7 mouse cellular contexts compared by ENCODE assay signal in the genomic region with DNA sequence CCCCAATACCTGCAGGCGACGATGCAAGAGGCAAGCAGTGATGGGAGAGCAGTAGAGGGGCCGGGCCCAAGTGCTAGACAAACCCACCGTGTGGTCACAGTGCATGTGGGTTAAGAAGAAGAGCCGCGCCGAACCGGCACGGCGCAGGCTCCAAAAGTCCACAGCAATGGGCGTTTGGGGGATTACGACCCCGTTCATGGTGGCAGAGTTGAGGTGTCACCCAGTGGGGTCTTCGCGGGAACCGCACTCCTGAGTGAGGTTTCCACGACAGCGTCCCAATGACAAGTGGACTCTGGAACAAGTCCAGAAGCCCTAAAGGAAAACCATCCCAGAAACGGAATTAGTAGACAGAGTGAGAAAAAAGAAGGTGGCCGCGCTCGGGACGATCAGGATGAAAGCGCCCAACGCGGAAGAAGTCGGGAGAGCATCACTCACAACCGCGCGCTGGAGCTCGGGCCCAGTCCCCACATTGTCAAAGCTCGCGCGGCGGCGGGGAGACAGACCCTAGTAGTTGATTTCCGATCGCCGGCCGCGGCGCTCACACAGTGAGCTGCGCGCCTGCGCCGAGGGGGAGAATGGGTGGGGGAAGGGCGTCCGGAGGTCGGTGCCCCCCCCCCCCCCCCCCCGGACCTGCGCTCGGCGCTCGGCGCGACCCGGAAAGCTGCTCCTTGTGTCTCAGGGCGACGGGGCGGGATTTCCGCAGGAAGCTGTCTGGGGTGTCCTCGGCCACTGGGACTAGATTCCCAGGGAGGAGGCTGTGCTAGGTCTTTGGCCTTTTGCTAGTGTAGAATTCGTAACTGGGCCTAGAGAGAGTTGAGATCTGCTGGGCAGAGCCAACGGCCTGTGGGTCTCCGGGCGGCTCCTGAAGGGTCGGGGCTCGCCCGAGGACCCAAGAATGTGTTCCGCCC. TPM values are rescaled to one million over a fixed set of nuclear protein-coding genes. Genes with fewer than 3 reads are reported as not detected.
DNase-seq lines count a peak whose midpoint lies in the region; ATAC-seq and TF ChIP-seq lines count a peak whose summit lies in the region.

A gene (minus strand): TSS at position 554 of the 908 bp plus-strand sequence.
A gene (plus strand): TSS at position 630 of the 908 bp plus-strand sequence.
A gene (plus strand): TSS at position 683 of the 908 bp plus-strand sequence.

- no peaks in the 10 kb centered on the region for H3K9me3 ChIP-seq in intestine, postnatal 0 days (ENCODE audit: control insufficient read depth)
- no peaks in the 10 kb centered on the region for H3K9me3 ChIP-seq in midbrain, embryonic 12.5 days

- H3K4me1 ChIP-seq in intestine, postnatal 0 days (replicated peaks; ENCODE audit: control insufficient read depth, insufficient read depth, low read length): no peaks in the 10 kb centered on the region
- H3K4me1 ChIP-seq in midbrain, embryonic 12.5 days: peaks cover 20% of the 10 kb centered on the region
- no peaks in the 10 kb centered on the region; the same call in 1 of the 2 replicates for H3K4me1 ChIP-seq in small intestine, adult 2 months (ENCODE audit: control insufficient read depth, insufficient read depth, insufficient read length, low read length)

- H3K4me3 ChIP-seq in intestine, postnatal 0 days (ENCODE audit: low read depth, low read length): peak within 1 kb of the TSS; percentile 64
- peak within 1 kb of the TSS; percentile 83 for H3K4me3 ChIP-seq in midbrain, embryonic 12.5 days
- peak within 1 kb of the TSS; percentile 70 for H3K4me3 ChIP-seq in small intestine, adult 2 months (ENCODE audit: low read depth, low read length)

- peak; percentile 75 for TF ChIP-seq POLR2A in small intestine, adult 2 months (IDR thresholded peaks at IDR 0.05; ENCODE audit: low read depth, low read length)

- WGBS in intestine, postnatal 0 days: under 1% methylated on average over 62 of the region's 70 CpGs
- under 1% methylated on average over 59 of the region's 70 CpGs for WGBS in midbrain, embryonic 12.5 days
- under 1% methylated on average over 66 of the region's 70 CpGs for WGBS in small intestine, adult 2 months

- intact Hi-C loops in left cerebral cortex, postnatal 4 days (cut with DNase I): no loop called here

- H3K27me3 ChIP-seq in intestine, postnatal 0 days (replicated peaks; ENCODE audit: control insufficient read depth, insufficient read depth, low read length): no peaks in the 10 kb centered on the region
- no peaks in the 10 kb centered on the region for H3K27me3 ChIP-seq in midbrain, embryonic 12.5 days
- no peaks in the 10 kb centered on the region for H3K27me3 ChIP-seq in small intestine, adult 2 months (ENCODE audit: control insufficient read depth, insufficient read depth, low read length)

- peaks cover 8% of the 10 kb centered on the region for H3K36me3 ChIP-seq in intestine, postnatal 0 days (ENCODE audit: control insufficient read depth, insufficient read depth)
- peaks cover 21% of the 10 kb centered on the region for H3K36me3 ChIP-seq in midbrain, embryonic 12.5 days
- peaks cover 6% of the 10 kb centered on the region for H3K36me3 ChIP-seq in small intestine, adult 2 months (ENCODE audit: control insufficient read depth, insufficient read depth, low read length)

- DNase-seq in adrenal gland, adult 8-10 months: peak; percentile 84
- peak; percentile 94 for DNase-seq in embryo, embryonic 9.5 days (ENCODE audit: extremely low spot score)
- DNase-seq in gonadal fat pad, adult 2 months (ENCODE audit: low read depth): no peak
- peak; percentile 94 for DNase-seq in left cerebral cortex, postnatal 4 days

- ATAC-seq in intestine, postnatal 0 days: peak; percentile 93
- ATAC-seq in midbrain, embryonic 12.5 days (ENCODE audit: low FRiP score, low read depth): peak; percentile 98

- peak; percentile 9; the same call in 1 of the 2 replicates for TF ChIP-seq CTCF in intestine, postnatal 0 days (IDR thresholded peaks at IDR 0.05; ENCODE audit: low read depth)
- TF ChIP-seq CTCF in small intestine, adult 2 months (IDR thresholded peaks at IDR 0.05; ENCODE audit: extremely low read depth, insufficient read length, insufficient replicate concordance, low read depth, low read length): no peak

- peak within 1 kb of the TSS; percentile 88 for H3K9ac ChIP-seq in intestine, postnatal 0 days (ENCODE audit: low read depth, low read length)
- H3K9ac ChIP-seq in midbrain, embryonic 12.5 days (replicated peaks): peak within 1 kb of the TSS; percentile 76

- H3K4me2 ChIP-seq in intestine, postnatal 0 days (replicated peaks; ENCODE audit: low read depth): peak within 1 kb of the TSS; percentile 78
- H3K4me2 ChIP-seq in midbrain, embryonic 12.5 days (replicated peaks): peak within 1 kb of the TSS; percentile 77

- H3K27ac ChIP-seq in intestine, postnatal 0 days (ENCODE audit: low read depth, low read length): peak within 1 kb of the TSS; percentile 92
- H3K27ac ChIP-seq in midbrain, embryonic 12.5 days (replicated peaks): peak within 1 kb of the TSS; percentile 88
- peak within 1 kb of the TSS; percentile 86 for H3K27ac ChIP-seq in small intestine, adult 2 months (ENCODE audit: insufficient read depth, low read depth, low read length)

RNA-seq across cellular contexts. Expression of the first gene that starts in this region (rescaled TPM):
- 10 to 100 TPM; 11.2 to 14.7 (median 14.1) TPM for total RNA-seq in adrenal gland, adult 8-10 months (2022)
- 12.7 and 17.2 TPM in 2 replicates for polyA plus RNA-seq in gonadal fat pad, adult 2 months (2012; rRNA removed)
- 10.2 and 13.3 TPM in 2 replicates for polyA plus RNA-seq in intestine, postnatal 0 days (2015; fragmentation: Nextera tagmentation; extraction: Ambion mirVana)
- total RNA-seq in left cerebral cortex, postnatal 4 days (2021): 10 to 100 TPM; 10.3 to 10.7 TPM
- polyA plus RNA-seq in midbrain, embryonic 12.5 days (2016; fragmentation: Nextera tagmentation; extraction: Ambion mirVana): 25.6 and 32.4 TPM in 2 replicates
- polyA plus RNA-seq in small intestine, adult 2 months (2012; rRNA removed): 5.2 and 5.3 TPM in 2 replicates

RNA-seq across cellular contexts. Expression of the second gene that starts in this region (rescaled TPM):
- 10 to 100 TPM; 18.0 to 21.1 (median 20.2) TPM for total RNA-seq in adrenal gland, adult 8-10 months (2022)
- polyA plus RNA-seq in gonadal fat pad, adult 2 months (2012; rRNA removed): 16.7 and 21.6 TPM in 2 replicates
- polyA plus RNA-seq in intestine, postnatal 0 days (2015; fragmentation: Nextera tagmentation; extraction: Ambion mirVana): 12.6 and 12.9 TPM in 2 replicates
- total RNA-seq in left cerebral cortex, postnatal 4 days (2021): 10 to 100 TPM; 14.0 to 16.7 TPM
- polyA plus RNA-seq in midbrain, embryonic 12.5 days (2016; fragmentation: Nextera tagmentation; extraction: Ambion mirVana): 21.8 and 26.1 TPM in 2 replicates
- 3.8 and 9.4 TPM in 2 replicates for polyA plus RNA-seq in small intestine, adult 2 months (2012; rRNA removed)

RNA-seq across cellular contexts. Expression of the third gene that starts in this region (rescaled TPM):
- total RNA-seq in adrenal gland, adult 8-10 months (2022): not detected
- polyA plus RNA-seq in gonadal fat pad, adult 2 months (2012; rRNA removed): 0.72 and 0.74 TPM in 2 replicates
- polyA plus RNA-seq in intestine, postnatal 0 days (2015; fragmentation: Nextera tagmentation; extraction: Ambion mirVana): 0.18 TPM in 1 of 2 replicates, not detected in the other
- not detected for total RNA-seq in left cerebral cortex, postnatal 4 days (2021)
- 0.17 TPM in 1 of 2 replicates, not detected in the other for polyA plus RNA-seq in midbrain, embryonic 12.5 days (2016; fragmentation: Nextera tagmentation; extraction: Ambion mirVana)
- polyA plus RNA-seq in small intestine, adult 2 months (2012; rRNA removed): not detected in 2 replicates
